Mouse (Mus musculus): ENCODE measurements around the gene Haus4.

DNA sequence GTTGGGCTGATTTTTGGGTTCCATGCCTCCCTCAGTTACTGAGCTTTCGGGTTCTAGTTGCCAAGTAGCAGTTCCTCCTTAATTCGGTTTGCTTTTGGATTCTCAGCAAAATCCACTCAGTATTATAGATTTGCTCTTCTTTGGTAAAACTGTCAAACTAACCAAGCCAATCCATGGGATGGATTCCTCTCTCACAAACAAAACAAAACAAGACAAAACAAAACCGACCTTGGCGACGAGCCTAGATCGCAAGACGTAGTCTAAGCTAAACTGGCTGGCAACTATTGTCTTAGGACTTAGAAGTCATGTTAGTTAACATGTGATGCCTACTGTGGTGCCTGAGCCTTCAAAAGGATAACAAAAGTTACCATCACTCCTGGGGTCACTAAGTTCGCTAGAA, 49.3 kb upstream of the Haus4 start:
- no peak for TF ChIP-seq GATA1 (IDR thresholded peaks at IDR 0.05; ENCODE audit: borderline replicate concordance, low read length)
- no peak for TF ChIP-seq CTCF (IDR thresholded peaks at IDR 0.05; ENCODE audit: low read depth, low read length)
- no peak for TF ChIP-seq TAL1 (conservative IDR thresholded peaks at IDR 0.05; ENCODE audit: low read depth, low read length)

Measured in G1E (cell line).